Mouse (Mus musculus): ENCODE data around the gene Gm5475. TPM values are rescaled to one million over a fixed set of nuclear protein-coding genes. Genes with fewer than 3 reads are reported as not detected.

The Gm5475 gene
- total and polyA plus RNA-seq, 3 experiments: not detected

DNA sequence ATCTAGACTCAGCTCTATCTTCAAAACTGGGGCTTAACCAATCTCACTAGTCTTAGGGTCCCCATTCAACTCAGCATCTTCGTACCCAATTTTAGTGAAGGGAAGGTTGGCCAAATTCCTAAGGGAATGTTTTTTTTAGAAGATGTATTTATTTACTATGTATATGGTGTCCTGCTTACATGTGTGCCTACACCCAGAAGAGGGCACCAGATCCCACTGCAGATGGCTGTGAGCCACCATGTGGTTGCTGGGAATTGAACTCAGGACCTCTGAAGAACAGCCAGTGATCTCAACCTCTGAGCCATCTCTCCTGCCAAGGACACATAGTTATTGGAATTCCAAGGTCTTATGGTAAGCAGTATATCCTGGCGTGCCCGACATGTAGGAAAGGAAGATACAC, 26.4 kb upstream of the Gm5475 start:
- Histone ChIP-seq H3K4me2 (ENCODE audit: insufficient read depth, low read depth, poor library complexity, severe bottlenecking) (no peak overlapping the region), H3K9me3 (replicated peaks; ENCODE audit: low read length) (no peaks in the 10 kb centered on the region), H3K36me3 (replicated peaks in 1 of 2; ENCODE audit: control insufficient read depth in 1 of 2, insufficient read depth in 1 of 2, low read length in 1 of 2) (peaks cover 28 to 81% of the 10 kb centered on the region in 2 experiments), H3K4me1 (ENCODE audit: control insufficient read depth in 1 of 2, insufficient read depth in 2 of 2) (0 out of 4 replicates have a peak, but pooled peaks cover 0 to 1% of the 10 kb centered on the region in 2 experiments), H3K9ac (ENCODE audit: insufficient read depth, low read depth) (no peak overlapping the region), H3K4me3 (replicated peaks in 1 of 3; ENCODE audit: low read depth in 2 of 3, low read length in 2 of 3, poor library complexity in 1 of 3) (no peak overlapping the region), H3K27ac (ENCODE audit: insufficient read depth, low read depth) (no peak overlapping the region), H3K79me2 (replicated peaks; ENCODE audit: control insufficient read depth, extremely low read depth, insufficient read depth, poor library complexity, severe bottlenecking) (no peaks in the 10 kb centered on the region), H3K27me3 (replicated peaks) (no peaks in the 10 kb centered on the region)
- TF ChIP-seq CTCF (conservative IDR thresholded peaks at IDR 0.05 in 1 of 2, IDR thresholded peaks at IDR 0.05 in 1 of 2; ENCODE audit: low read depth in 2 of 2, low read length in 2 of 2): peak in 1 of 2 experiments; percentile 54; a peak in 2 of 4 replicates
- peak; percentile 20; the same call in 1 of the 2 replicates for TF ChIP-seq SMC3 (IDR thresholded peaks at IDR 0.05; ENCODE audit: low read depth, low read length)
- peak; percentile 10 for TF ChIP-seq RAD21 (IDR thresholded peaks at IDR 0.05; ENCODE audit: low read depth, low read length)
- TF ChIP-seq HCFC1 (IDR thresholded peaks at IDR 0.05; ENCODE audit: low read depth, low read length): no peak
- in situ Hi-C loops (cut with MboI; ENCODE audit: low pct_ligation_motif_present, low pct_unique_long_range_greater_than_20kb, low sequenced_read_pairs): no loop called here
- dilution Hi-C loops (cut with MboI; ENCODE audit: extremely low pct_ligation_motif_present, extremely low pct_unique_long_range_greater_than_20kb, low sequenced_read_pairs): no loop called here
- no peak for DNase-seq (ENCODE audit: extremely low read depth)

DNA sequence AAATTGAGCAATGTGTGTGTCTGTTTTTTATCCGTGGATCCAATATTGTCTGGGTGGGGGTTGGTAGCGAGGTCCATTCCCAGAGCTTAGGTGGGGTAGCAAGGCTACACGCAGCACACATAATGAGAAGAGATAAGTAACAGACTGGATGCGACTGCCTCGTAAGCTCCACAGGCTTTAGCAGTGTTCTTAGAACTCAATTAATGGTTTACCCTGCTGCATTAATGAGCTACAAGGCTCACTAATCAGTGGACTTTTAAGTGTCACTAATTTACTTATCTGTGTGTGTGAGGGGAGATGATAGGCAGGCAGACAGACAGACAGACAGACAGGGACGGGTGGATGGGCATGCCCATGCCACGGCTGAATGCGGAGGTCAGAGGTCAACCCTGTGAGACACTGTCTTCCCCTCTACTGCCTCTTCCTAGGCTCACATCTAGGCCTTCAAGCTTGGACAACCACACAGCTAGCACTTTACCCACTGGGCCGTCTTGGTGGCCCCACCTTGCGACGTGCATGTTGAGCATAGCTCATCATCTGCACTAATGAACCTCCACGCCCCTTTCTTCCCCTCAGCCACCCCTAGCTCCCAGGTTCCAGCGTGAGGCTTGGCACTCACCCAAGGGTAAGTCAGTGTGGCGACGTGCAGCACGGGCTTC, 21.2 kb upstream of the Gm5475 start:
- no peaks in the 10 kb centered on the region for H3K4me1 ChIP-seq (ENCODE audit: control insufficient read depth in 1 of 2, insufficient read depth in 2 of 2)
- no peaks in the 10 kb centered on the region for H3K27me3 ChIP-seq (replicated peaks)
- H3K79me2 ChIP-seq (replicated peaks; ENCODE audit: control insufficient read depth, extremely low read depth, insufficient read depth, poor library complexity, severe bottlenecking): no peaks in the 10 kb centered on the region
- H3K4me2 ChIP-seq (ENCODE audit: insufficient read depth, low read depth, poor library complexity, severe bottlenecking): no peak overlapping the region
- no peaks in the 10 kb centered on the region for H3K9me3 ChIP-seq (replicated peaks; ENCODE audit: low read length)
- TF ChIP-seq MAZ (IDR thresholded peaks at IDR 0.05; ENCODE audit: low read depth, low read length) (no peak), JUN (IDR thresholded peaks at IDR 0.05; ENCODE audit: insufficient read depth, low read depth, low read length) (no peak), SMC3 (IDR thresholded peaks at IDR 0.05; ENCODE audit: low read depth, low read length) (no peak), JUND (conservative IDR thresholded peaks at IDR 0.05; ENCODE audit: low read depth, low read length) (no peak), RAD21 (IDR thresholded peaks at IDR 0.05; ENCODE audit: low read depth, low read length) (no peak), NRF1 (IDR thresholded peaks at IDR 0.05; ENCODE audit: low read depth, low read length) (no peak), KAT2A (IDR thresholded peaks at IDR 0.05; ENCODE audit: insufficient replicate concordance, low read length) (no peak), BHLHE40 (IDR thresholded peaks at IDR 0.05; ENCODE audit: low read depth, low read length) (no peak), ZC3H11A (IDR thresholded peaks at IDR 0.05; ENCODE audit: low read depth, low read length) (no peak), MAX (IDR thresholded peaks at IDR 0.05; ENCODE audit: low read length) (no peak), ELF1 (IDR thresholded peaks at IDR 0.05; ENCODE audit: low read depth, low read length) (no peak), E2F4 (IDR thresholded peaks at IDR 0.05; ENCODE audit: insufficient replicate concordance, low read depth, low read length) (no peak), CHD1 (IDR thresholded peaks at IDR 0.05; ENCODE audit: low read depth, low read length) (no peak), MXI1 (IDR thresholded peaks at IDR 0.05; ENCODE audit: low read depth, low read length) (no peak)
- H3K27ac ChIP-seq (ENCODE audit: insufficient read depth, low read depth): no peak overlapping the region
- no peak overlapping the region for H3K4me3 ChIP-seq (replicated peaks in 1 of 3; ENCODE audit: low read depth in 2 of 3, low read length in 2 of 3, poor library complexity in 1 of 3)
- no peak for DNase-seq (ENCODE audit: extremely low read depth)
- H3K36me3 ChIP-seq (replicated peaks in 1 of 2; ENCODE audit: control insufficient read depth in 1 of 2, insufficient read depth in 1 of 2, low read length in 1 of 2): peaks cover 48 to 99% of the 10 kb centered on the region in 2 experiments
- in situ Hi-C loops (cut with MboI; ENCODE audit: low pct_ligation_motif_present, low pct_unique_long_range_greater_than_20kb, low sequenced_read_pairs): no loop called here
- no peak overlapping the region for H3K9ac ChIP-seq (ENCODE audit: insufficient read depth, low read depth)
- dilution Hi-C loops (cut with MboI; ENCODE audit: extremely low pct_ligation_motif_present, extremely low pct_unique_long_range_greater_than_20kb, low sequenced_read_pairs): no loop called here
